Mouse (Mus musculus) embryonic facial prominence, embryonic 15.5 days (tissue): Measurements from ENCODE around the gene Vmn1r43. TPM values are rescaled to one million over a fixed set of nuclear protein-coding genes. Genes with fewer than 3 reads are reported as not detected.

Experiments used
- polyA plus RNA-seq: library from polyadenylated mRNA; unstranded; fragments of >200 nt; fragmentation: Nextera tagmentation; extraction: Ambion mirVana; gene quantifications from 2 replicates; pipeline ENCODE4 v1.2.1, GENCODE M21; 2015

The Vmn1r43 gene
- polyA plus RNA-seq, 1 experiment from 2014 or later: 0.04 TPM

Other genes starting within 250 kb of the Vmn1r43 start
- gene Txnrd3, start 232.4 kb downstream of the Vmn1r43 start, polyA plus RNA-seq: 8.4 and 9.3 TPM in 2 replicates
- gene Vmn1r40, start 168.9 kb downstream of the Vmn1r43 start, polyA plus RNA-seq: not detected in 2 replicates
- gene Vmn1r41, start 135.6 kb downstream of the Vmn1r43 start, polyA plus RNA-seq: not detected in 2 replicates
- not detected in 2 replicates for gene Vmn1r42, start within 50 bp of the Vmn1r43 start, polyA plus RNA-seq
- gene Vmn1r44, start 7.2 kb upstream of the Vmn1r43 start, polyA plus RNA-seq: not detected in 2 replicates
- not detected in 2 replicates for gene Vmn1r45, start 64.2 kb upstream of the Vmn1r43 start, polyA plus RNA-seq
- gene Vmn1r46, start 92.9 kb upstream of the Vmn1r43 start, polyA plus RNA-seq: not detected in 2 replicates
- not detected in 2 replicates for gene Vmn1r47, start 139.7 kb upstream of the Vmn1r43 start, polyA plus RNA-seq
- gene Vmn1r48, start 160.4 kb upstream of the Vmn1r43 start, polyA plus RNA-seq: not detected in 2 replicates
- gene Vmn1r49, start 202.1 kb upstream of the Vmn1r43 start, polyA plus RNA-seq: not detected in 2 replicates
- not detected in 2 replicates for gene Vmn1r50, start 225.0 kb upstream of the Vmn1r43 start, polyA plus RNA-seq
- gene Vmn1r51, start 246.2 kb upstream of the Vmn1r43 start, polyA plus RNA-seq: 0.05 TPM in 1 of 2 replicates, not detected in the other